Mouse (Mus musculus) midbrain, postnatal 0 days (tissue): ENCODE measurements around the gene C2cd2. TPM values are rescaled to one million over a fixed set of nuclear protein-coding genes. Genes with fewer than 3 reads are reported as not detected.

Experiments used
- ATAC-seq: fragments of 200-750 bp; cut with Nextera tagmentation; 2 replicates; pipeline ENCODE4 v1.8.0; 2017; ENCODE audit warnings: moderate number of reproducible peaks, mild to moderate bottlenecking, moderate TSS enrichment, moderate library complexity; ENCODE audit not compliant: low FRiP score
- DNase-seq: peaks from one replicate; pipeline ENCODE4 v3.0.0-alpha.2; 2015; ENCODE audit warnings: low spot score
- H3K27ac ChIP-seq: fragments of 300-500 bp; sonication (generic); 2 replicates; pipeline ENCODE4 v1.5.1; 2014; ENCODE audit warnings: low read depth, mild to moderate bottlenecking, low read length, mixed read lengths
- H3K27me3 ChIP-seq: fragments of 300-500 bp; sonication (generic); 2 replicates; pipeline ENCODE4 v1.6.1; 2014; ENCODE audit warnings: low read length, control low read depth, mixed read lengths; ENCODE audit not compliant: insufficient read depth
- H3K36me3 ChIP-seq: fragments of 300-500 bp; sonication (generic); 2 replicates; pipeline ENCODE4 v1.6.1; 2014; ENCODE audit warnings: low read length, control low read depth, mixed read lengths; ENCODE audit not compliant: insufficient read depth
- H3K4me1 ChIP-seq: fragments of 300-500 bp; sonication (generic); 2 replicates; pipeline ENCODE4 v1.6.1; 2014; ENCODE audit warnings: mild to moderate bottlenecking, control low read depth, antibody characterized with exemption, low read length, mixed read lengths; ENCODE audit not compliant: insufficient read depth
- H3K4me2 ChIP-seq: fragments of 300-500 bp; sonication (generic); 2 replicates; pipeline ENCODE4 v1.6.1; 2014; ENCODE audit warnings: low read depth, mild to moderate bottlenecking, low read length, mixed read lengths; ENCODE audit not compliant: poor library complexity, severe bottlenecking
- H3K4me3 ChIP-seq: fragments of 300-500 bp; sonication (generic); 2 replicates; pipeline ENCODE4 v1.5.1; 2014; ENCODE audit warnings: low read depth, mild to moderate bottlenecking, low read length, moderate library complexity
- H3K9ac ChIP-seq: fragments of 300-500 bp; sonication (generic); replicated peaks from 2 replicates; pipeline ENCODE4 v1.6.1; 2014; ENCODE audit warnings: mild to moderate bottlenecking, low read length, moderate library complexity, mixed read lengths; ENCODE audit not compliant: poor library complexity, severe bottlenecking
- H3K9me3 ChIP-seq: fragments of 300-500 bp; sonication (generic); 2 replicates; pipeline ENCODE4 v1.6.1; 2016; ENCODE audit warnings: low read length, control low read depth
- CTCF ChIP-seq: IDR thresholded peaks from 2 replicates; pipeline ENCODE4 v1.5.1; 2016; ENCODE audit warnings: antibody characterized with exemption, mild to moderate bottlenecking
- WGBS: fragments of 180-500 bp; shearing (Covaris S2); extraction: QIAGEN DNeasy Blood & Tissue Kit; methylation state at CpG from one replicate; pipeline ENCODE4 v1.1.7; 2014; 5-methylcytosine and 5-hydroxymethylcytosine counted together
- microRNA-seq: library from miRNA; unstranded; fragments of <30 nt; microRNA quantifications from one replicate; pipeline ENCODE4, GENCODE M21; 2016; ENCODE audit warnings: borderline number of aligned reads
- polyA plus RNA-seq: library from polyadenylated mRNA; unstranded; fragments of >200 nt; fragmentation: Nextera tagmentation; extraction: Ambion mirVana; gene quantifications from 2 replicates; pipeline ENCODE4 v1.2.1, GENCODE M21; 2015
- total RNA-seq: library from RNA; depleted of rRNA; stranded (reverse); fragments of >200 nt; gene quantifications from 2 replicates; pipeline ENCODE4 v1.2.3, GENCODE M21; 2014; rRNA removed

Gene C2cd2
- total and polyA plus RNA-seq, 2 experiments from 2014 or later, result 12.1 to 27.0 TPM

GRCm38 (mm10) chr16:97808881-97809280 lies 153.5 kb downstream of the C2cd2 start:
- DNase-seq (no peak), ATAC-seq (no peak)
- Histone ChIP-seq H3K9me3 (no peaks in the 10 kb centered on the region), H3K4me3 (no peak overlapping the region), H3K36me3 (peaks cover 71% of the 10 kb centered on the region), H3K4me1 (no peaks in the 10 kb centered on the region), H3K27ac (no peak overlapping the region), H3K27me3 (no peaks in the 10 kb centered on the region), H3K4me2 (no peak overlapping the region), H3K9ac (no peak overlapping the region)
- WGBS, result 97% methylated on average over 3 of the region's 3 CpGs
- no peak for TF ChIP-seq CTCF

GRCm38 (mm10) chr16:97805646-97806045 lies 156.8 kb downstream of the C2cd2 start:
- WGBS, result 95% methylated on average over 3 of the region's 3 CpGs
- Histone ChIP-seq H3K27ac (no peak overlapping the region), H3K36me3 (peaks cover 64% of the 10 kb centered on the region), H3K4me1 (no peaks in the 10 kb centered on the region), H3K4me3 (no peak overlapping the region), H3K9me3 (no peaks in the 10 kb centered on the region), H3K9ac (no peak overlapping the region), H3K27me3 (no peaks in the 10 kb centered on the region), H3K4me2 (no peak overlapping the region)
- TF ChIP-seq CTCF, result no peak
- DNase-seq, result no peak
- no peak for ATAC-seq

Small RNAs within 50 kb of the gene (microRNA-seq; reads per million reads assigned to microRNA genes)
- gene Mir6964, result not detected

Other genes with a start within 250 kb of the C2cd2 start
- 0.38 and 0.61 TPM in 2 replicates for gene Ripk4, start 198.8 kb downstream of the C2cd2 start, total RNA-seq
- 0.32 and 0.40 TPM in 2 replicates for gene Ripk4, start 198.8 kb downstream of the C2cd2 start, polyA plus RNA-seq
- gene Prdm15, start 110.7 kb downstream of the C2cd2 start, total RNA-seq, result 6.2 and 12.9 TPM in 2 replicates
- 4.6 and 5.6 TPM in 2 replicates for gene Prdm15, start 110.7 kb downstream of the C2cd2 start, polyA plus RNA-seq
- 30.5 and 40.9 TPM in 2 replicates for gene Zbtb21, start within 50 bp of the C2cd2 start, total RNA-seq
- 9.4 and 9.5 TPM in 2 replicates for gene Zbtb21, start within 50 bp of the C2cd2 start, polyA plus RNA-seq
- 8.4 and 14.8 TPM in 2 replicates for gene B230307C23Rik, start 34.7 kb upstream of the C2cd2 start, total RNA-seq
- 15.7 and 17.3 TPM in 2 replicates for gene B230307C23Rik, start 34.7 kb upstream of the C2cd2 start, polyA plus RNA-seq
- 7.0 and 7.5 TPM in 2 replicates for gene A630089N07Rik, start 119.9 kb upstream of the C2cd2 start, total RNA-seq
- gene A630089N07Rik, start 119.9 kb upstream of the C2cd2 start, polyA plus RNA-seq, result 5.3 and 7.6 TPM in 2 replicates